Mouse (Mus musculus) C2C12 (cell line): ENCODE data around the gene Snapc3.

ENCODE experiments used
- CTCF ChIP-seq: IDR thresholded peaks from one replicate; pipeline ENCODE4 v1.5.1; 2011; ENCODE audit not compliant: control insufficient read depth, insufficient read depth, insufficient read length
- MYOD1 ChIP-seq: IDR thresholded peaks from one replicate; pipeline ENCODE4 v1.6.1; 2011; ENCODE audit warnings: low read depth; ENCODE audit not compliant: control insufficient read depth, insufficient read length
- MYOG ChIP-seq: IDR thresholded peaks from one replicate; pipeline ENCODE4 v1.6.1; 2011; ENCODE audit not compliant: control insufficient read depth, insufficient read length; ENCODE audit errors: extremely low read depth
- USF1 ChIP-seq: IDR thresholded peaks from one replicate; pipeline ENCODE4 v1.6.1; 2011; ENCODE audit warnings: low read depth, mild to moderate bottlenecking, control low read depth, moderate library complexity

DNA sequence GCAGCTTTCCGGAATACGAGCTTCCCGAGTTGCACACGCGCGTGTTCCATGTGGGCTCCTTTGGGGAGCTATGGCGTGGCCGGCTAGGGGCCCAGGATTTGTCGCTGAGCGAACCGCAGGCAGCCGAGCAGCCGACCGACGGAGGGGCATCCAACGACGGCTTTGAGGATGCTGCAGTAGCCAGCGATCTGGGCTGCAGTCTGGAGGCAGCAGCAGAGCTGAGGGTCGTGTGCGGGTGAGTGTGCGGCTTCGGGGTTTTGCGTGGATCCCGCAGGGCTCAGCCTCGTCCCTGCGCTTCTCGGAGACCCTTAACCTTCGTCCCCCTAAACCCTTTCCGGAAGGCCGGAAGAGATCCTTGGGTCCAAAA, 279 bp downstream of the Snapc3 start:
- TF ChIP-seq CTCF: no peak
- TF ChIP-seq USF1: no peak
- TF ChIP-seq MYOG: no peak
- TF ChIP-seq MYOD1: no peak
